Mouse (Mus musculus) left cerebral cortex, adult 2 months (tissue): Measurements from ENCODE around the gene Ift122. TPM values are rescaled to one million over a fixed set of nuclear protein-coding genes. Genes with fewer than 3 reads are reported as not detected.

Experiments
- DNase-seq, 2 experiments: peaks; one replicate each; pipeline ENCODE4 v3.0.0; 2021 to 2022; ENCODE audit warnings: low spot score in 2 of 2, mixed read lengths in 1 of 2; ENCODE audit errors: extremely low spot score in 1 of 2
- H3K27ac ChIP-seq: fragments of 200-600 bp; 2 replicates; pipeline ENCODE4 v1.8.1; 2022
- H3K4me3 ChIP-seq: fragments of 200-600 bp; 2 replicates; pipeline ENCODE4 v1.8.1; 2022
- CTCF ChIP-seq: fragments of 200-600 bp; IDR thresholded peaks from 2 replicates; pipeline ENCODE4 v1.8.1; 2022; ENCODE audit warnings: antibody characterized with exemption, mild to moderate bottlenecking, moderate library complexity
- intact Hi-C: fragments of 180-260 bp; cut with DNase I; formaldehyde crosslinking; loops from one replicate; pipeline ENCODE4 v1.15.1; 2025
- total RNA-seq, 2 experiments: library from RNA; stranded (reverse); gene quantifications; 2 replicates each; pipeline ENCODE4 v1.2.3; 2021

The Ift122 gene
- total RNA-seq, 2 experiments from 2014 or later: 31.1 to 32.7 TPM

DNA sequence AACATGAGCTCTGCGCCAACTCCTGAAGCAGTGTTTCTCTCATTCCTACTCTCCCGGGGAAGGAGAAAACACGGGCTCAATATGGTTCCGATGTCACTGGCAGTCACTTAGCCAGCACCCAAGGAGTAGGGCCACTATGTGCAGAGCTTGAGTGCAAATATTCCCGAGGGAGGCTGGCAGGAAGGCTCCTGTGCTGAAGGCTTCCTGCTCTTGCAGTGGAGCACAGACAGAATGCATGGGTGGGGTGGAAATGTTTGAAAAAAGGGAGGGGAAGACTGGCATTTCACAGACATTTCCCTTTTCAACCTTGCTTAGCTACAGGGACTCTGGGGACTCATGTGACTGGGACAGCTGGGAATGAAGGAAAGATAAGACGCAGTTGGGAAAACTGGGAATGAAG, 25.4 kb downstream of the Ift122 start:
- DNase-seq: no peak
- Histone ChIP-seq H3K27ac (no peak overlapping the region), H3K4me3 (no peak overlapping the region)
- TF ChIP-seq CTCF: no peak
- intact Hi-C loops: no loop called here

DNA sequence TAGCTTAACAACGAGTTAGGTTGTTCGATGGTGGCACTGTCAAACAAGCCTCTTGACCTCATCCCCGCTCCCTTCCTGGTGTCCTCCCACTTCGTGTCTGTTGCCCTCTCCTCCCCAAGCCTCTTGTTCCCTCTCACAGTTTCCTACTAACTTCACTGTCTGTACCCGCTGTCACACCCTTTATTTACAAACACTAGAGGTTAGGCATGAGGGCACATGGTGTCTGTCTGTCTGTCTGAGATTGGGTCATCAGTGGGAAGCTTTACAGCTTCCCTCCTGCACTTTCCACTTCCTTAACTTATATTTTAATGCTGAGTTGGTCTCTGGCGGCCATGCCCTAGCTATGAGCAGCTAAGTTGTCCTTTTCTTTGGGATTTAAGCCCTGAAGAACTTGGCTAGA, 26.5 kb downstream of the Ift122 start:
- TF ChIP-seq CTCF: no peak
- intact Hi-C loops: no loop called here

DNA sequence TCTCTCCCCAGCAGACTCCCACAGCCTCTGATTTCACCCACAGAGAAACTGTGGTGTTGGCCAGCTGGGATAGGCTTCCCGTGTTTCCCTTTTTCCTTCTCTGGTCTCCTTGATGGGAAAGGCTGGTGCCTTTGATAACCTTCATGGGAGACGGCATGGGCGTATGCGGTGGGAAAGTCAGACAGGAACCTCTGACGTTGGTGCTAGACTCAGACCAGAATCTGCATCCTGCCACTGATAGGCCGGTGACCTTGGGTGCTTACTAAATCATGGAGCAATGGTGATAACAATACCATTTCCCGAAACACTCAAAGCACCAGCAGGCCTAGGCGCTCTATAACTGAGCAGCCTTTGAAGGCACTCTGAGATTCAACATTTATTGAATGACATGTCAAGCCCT, 27.5 kb downstream of the Ift122 start:
- no peak for DNase-seq
- Histone ChIP-seq H3K4me3 (no peak overlapping the region), H3K27ac (no peak overlapping the region; the same call in 1 of the 2 replicates)
- no peak for TF ChIP-seq CTCF
- intact Hi-C loops: no loop called here

More for the DNA sequence above, 26.5 kb downstream of the Ift122 start:
- no peak overlapping the region for H3K4me3 ChIP-seq
- DNase-seq: no peak
- no peak overlapping the region for H3K27ac ChIP-seq

DNA sequence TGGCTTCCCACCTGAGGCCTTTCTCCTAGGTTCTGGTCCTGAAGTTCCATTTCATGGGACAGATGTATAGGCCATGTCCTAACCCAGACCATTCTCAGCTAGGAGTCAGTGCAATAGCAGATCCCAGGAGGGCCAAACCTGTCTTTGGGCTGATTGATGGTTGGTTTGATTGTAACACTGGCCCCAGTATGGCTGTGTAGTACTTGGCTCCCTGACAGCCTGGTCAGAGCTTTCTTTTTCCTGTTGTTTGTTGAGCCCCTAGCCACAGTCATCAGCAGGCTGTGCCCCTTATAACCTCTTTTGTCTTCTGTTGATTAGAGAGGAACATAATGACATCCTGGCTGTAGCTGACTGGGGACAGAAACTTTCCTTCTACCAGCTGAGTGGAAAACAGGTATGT, 30.7 kb downstream of the Ift122 start:
- DNase-seq: no peak
- Histone ChIP-seq H3K27ac (no peak overlapping the region), H3K4me3 (no peak overlapping the region)
- intact Hi-C loops: no loop called here
- no peak for TF ChIP-seq CTCF

DNA sequence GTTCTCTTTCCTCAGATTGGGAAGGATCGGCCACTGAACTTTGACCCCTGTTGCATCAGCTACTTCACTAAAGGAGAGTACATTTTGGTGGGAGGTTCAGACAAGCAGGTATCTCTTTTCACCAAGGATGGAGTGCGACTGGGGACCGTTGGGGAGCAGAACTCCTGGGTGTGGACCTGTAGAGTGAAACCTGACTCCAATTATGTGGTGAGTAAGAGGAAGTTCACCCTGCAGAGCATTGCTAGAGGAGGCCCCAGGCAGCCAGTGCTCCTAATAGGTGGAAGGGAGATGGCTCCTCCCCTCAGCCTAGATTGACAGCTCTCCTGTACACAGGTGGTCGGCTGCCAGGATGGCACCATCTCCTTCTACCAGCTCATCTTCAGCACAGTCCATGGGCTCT, 33.6 kb downstream of the Ift122 start:
- no peak for TF ChIP-seq CTCF
- DNase-seq: no peak
- Histone ChIP-seq H3K27ac (no peak overlapping the region), H3K4me3 (no peak overlapping the region)
- intact Hi-C loops: no loop called here

DNA sequence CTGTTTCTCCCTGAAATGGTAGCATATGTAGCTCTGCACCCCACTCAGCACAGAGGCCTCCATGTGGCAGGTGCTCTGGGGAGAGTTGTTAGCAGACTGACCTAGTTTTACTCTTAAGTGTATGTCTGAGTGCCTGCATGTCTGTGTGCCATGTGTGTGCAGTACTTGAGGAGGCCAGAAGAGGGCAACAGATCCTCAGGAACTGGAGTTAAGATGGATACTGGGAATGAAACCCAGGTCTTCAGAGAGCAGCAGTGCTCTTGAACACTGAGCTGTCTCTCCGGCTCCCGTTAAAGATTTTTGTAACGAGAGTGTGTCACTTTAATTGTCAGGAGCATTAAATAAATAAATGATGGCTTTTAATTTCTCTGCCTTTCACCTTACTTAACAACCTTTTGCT, 35.0 kb downstream of the Ift122 start:
- no peak overlapping the region for H3K27ac ChIP-seq
- H3K4me3 ChIP-seq: no peak overlapping the region
- no peak for DNase-seq
- intact Hi-C loops: no loop called here
- peak; percentile 49 for TF ChIP-seq CTCF

DNA sequence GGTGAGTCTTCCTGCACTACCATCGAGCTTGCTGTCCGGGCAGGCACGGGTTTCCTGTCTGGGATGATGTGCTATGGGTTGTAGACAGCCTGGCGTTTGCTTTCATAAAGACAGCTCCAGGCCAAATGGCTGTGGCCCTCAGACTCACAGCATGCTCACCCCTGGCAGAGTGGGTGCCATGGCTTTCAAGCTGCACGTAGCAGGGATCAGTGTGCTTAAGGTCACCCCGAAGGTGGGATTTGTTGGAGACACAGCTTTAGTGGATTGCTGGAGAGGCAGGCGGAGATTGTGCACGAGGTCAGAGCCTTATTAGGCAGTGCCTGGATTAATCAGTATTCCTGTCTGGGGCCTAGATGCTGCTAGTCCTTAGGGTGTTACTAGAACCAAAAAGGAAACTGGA, 37.3 kb downstream of the Ift122 start:
- peak overlapping the region; percentile 80 for H3K27ac ChIP-seq
- TF ChIP-seq CTCF: no peak
- no peak for DNase-seq
- no peak overlapping the region for H3K4me3 ChIP-seq
- intact Hi-C loops: loop anchor here (2.0 kb wide), 1 partner anchor 38 kb away; the partner anchor contains the start of genes Ift122 and Mbd4

DNA sequence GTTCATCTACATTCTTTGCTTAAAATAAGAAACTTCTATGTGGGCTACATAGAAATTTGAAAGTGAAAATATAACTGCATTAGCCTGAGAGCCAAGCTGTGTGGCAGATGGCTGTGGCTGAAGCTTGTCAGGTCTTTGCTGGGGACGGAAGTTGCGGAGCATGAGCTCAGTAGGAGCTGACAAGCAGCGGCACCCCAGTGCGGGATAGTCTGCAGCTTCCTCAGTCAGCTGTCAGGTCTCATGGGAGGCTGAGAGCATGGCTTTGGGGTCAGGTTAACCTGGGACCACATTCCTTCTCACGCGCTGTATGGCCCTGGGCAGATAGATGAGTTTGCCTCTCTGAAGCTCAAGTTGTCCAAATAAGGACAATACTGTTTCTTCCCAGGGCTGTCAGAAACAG, 37.8 kb downstream of the Ift122 start:
- Histone ChIP-seq H3K4me3 (no peak overlapping the region), H3K27ac (peak overlapping the region; percentile 80)
- no peak for TF ChIP-seq CTCF
- intact Hi-C loops: loop anchor here (1.0 to 2.0 kb wide), 2 partner anchors 23 to 38 kb away; partner anchors contain the start of genes Ift122 and Mbd4
- no peak for DNase-seq

DNA sequence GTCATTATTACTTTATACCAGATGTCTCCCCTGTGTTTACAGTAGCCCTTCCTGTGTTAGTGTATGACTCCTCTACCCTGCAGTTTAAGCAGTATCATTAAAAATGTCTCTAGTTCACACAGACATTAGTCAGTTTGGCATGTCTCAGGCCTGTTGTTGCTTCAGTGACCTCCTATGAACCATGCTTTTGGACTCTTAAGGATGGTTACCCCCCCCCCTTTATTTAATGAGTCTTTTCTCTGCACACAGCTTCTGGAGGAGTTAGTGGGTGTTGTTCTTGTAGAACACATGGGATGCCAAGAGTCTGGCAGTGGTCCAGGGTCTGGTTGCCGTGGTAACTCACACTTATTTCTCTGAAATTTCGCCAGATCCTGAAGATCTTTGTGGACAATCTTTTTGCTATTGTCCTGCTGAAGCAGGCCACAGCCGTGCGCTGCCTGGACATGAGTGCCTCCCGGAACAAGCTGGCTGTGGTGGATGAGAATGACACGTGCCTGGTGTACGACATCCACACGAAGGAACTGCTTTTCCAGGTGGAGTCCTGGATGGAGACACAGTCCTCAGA, 38.3 kb downstream of the Ift122 start:
- no peak for TF ChIP-seq CTCF
- intact Hi-C loops: loop anchor here (1.0 to 2.0 kb wide), 2 partner anchors 23 to 39 kb away; partner anchors contain the start of genes Ift122 and Mbd4
- peak overlapping the region; percentile 80 for H3K27ac ChIP-seq
- H3K4me3 ChIP-seq: no peak overlapping the region
- peak; percentile 74 to 83 for DNase-seq

DNA sequence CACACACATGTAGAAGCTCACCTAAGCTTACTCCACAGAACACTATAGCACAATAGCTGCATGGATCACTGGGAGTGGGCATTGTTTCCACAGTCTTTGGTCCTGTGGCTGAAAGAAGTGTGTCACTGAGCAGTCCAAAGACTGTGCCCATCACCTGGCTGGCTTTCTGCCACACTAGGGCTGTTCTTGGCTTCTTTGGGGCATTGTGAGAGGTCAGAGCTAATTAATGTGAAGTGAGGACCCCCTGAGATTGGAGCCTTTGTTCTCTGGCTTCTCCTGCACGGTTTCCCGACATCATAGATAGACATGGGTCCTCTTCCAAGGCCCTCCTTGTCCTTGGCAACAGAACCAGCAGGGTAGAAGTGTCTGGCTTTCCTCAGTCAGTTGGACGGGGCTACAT, 39.1 kb downstream of the Ift122 start:
- no peak for DNase-seq
- Histone ChIP-seq H3K4me3 (no peak overlapping the region), H3K27ac (peak overlapping the region; percentile 80)
- TF ChIP-seq CTCF: no peak
- intact Hi-C loops: no loop called here

DNA sequence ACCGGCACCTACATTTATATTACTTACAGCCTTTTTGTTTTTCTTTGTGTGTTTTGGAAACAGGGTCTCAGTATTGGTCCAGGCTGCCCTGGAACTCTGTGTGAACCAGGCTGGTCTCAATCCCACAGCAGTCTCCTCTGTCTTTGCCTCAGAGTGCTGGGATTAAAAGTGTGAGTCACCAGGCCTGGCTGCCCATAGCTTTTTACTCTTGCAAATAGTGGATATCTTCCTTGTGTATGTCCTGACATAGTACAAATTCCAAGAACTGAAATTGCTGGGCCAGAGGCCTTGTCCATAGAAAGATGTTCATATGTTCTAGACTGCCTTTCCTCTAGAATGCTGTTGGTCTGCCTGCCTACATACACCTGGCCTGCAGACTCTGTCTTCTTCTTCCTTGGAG, 43.1 kb downstream of the Ift122 start:
- intact Hi-C loops: loop anchor here (5.0 kb wide), 1 partner anchor 241 kb away; no protein-coding TSS in a partner anchor

DNA sequence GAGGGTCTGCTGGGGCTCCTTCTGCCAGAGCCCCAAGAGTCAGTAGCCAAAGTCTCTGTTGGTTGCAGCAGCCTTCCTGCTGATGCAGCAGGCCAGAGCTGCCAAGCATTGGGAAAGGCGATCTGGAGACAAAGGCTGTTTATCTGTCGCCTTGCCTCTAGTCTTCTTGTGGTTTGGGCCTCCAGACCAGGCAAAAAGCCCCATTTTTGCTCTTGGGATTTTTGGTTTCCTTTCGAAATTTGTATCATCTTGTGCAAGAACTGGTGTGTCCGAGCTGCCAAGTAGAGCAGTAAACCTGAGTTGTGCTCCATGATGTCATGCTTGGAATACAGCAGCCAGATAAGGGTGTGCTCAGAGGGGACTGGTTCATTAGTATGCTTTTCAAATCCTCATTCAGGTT, 43.8 kb downstream of the Ift122 start:
- no peak for TF ChIP-seq CTCF
- intact Hi-C loops: loop anchor here (5.0 kb wide), 1 partner anchor 240 kb away; no protein-coding TSS in a partner anchor

More for the DNA sequence above, 43.1 kb downstream of the Ift122 start:
- Histone ChIP-seq H3K4me3 (no peak overlapping the region), H3K27ac (no peak overlapping the region)
- no peak for TF ChIP-seq CTCF
- DNase-seq: no peak

DNA sequence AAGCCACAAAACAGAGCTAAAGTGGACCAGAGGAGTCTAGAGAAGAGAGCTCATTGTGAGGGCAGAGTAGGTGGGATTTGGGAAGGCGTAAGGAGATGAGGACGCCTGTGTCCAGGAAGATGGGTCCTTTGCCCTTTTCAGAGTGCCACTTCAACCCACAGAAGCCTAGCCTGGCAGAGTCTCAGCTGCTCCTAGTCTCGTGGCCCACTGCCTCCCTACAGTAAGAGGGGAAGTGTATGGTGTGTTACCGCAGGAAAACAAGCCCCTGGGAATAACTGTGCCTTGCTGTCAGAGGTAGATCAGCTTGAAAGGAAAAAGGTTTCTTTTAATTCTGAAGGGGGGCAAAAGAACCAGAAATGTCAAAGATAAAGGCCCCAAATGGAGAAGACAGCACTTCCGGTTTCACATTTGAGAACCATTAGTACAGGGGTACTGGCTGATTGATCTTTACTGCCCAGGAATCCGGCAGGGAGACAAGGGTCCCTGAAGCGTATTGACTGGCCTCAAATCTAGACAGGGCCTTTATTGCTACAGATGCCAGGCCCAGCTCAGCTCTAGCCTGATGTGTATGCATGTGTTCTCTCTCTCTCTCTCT, 44.8 kb downstream of the Ift122 start:
- H3K4me3 ChIP-seq: no peak overlapping the region
- intact Hi-C loops: loop anchor here (5.0 kb wide), 1 partner anchor 239 kb away; no protein-coding TSS in a partner anchor
- DNase-seq: no peak
- TF ChIP-seq CTCF: no peak
- no peak overlapping the region for H3K27ac ChIP-seq

More for the DNA sequence above, 43.8 kb downstream of the Ift122 start:
- DNase-seq: no peak
- H3K27ac ChIP-seq: no peak overlapping the region
- no peak overlapping the region for H3K4me3 ChIP-seq
